Comparison of ENCODE assay signal across 8 mouse cellular contexts in the genomic region with DNA sequence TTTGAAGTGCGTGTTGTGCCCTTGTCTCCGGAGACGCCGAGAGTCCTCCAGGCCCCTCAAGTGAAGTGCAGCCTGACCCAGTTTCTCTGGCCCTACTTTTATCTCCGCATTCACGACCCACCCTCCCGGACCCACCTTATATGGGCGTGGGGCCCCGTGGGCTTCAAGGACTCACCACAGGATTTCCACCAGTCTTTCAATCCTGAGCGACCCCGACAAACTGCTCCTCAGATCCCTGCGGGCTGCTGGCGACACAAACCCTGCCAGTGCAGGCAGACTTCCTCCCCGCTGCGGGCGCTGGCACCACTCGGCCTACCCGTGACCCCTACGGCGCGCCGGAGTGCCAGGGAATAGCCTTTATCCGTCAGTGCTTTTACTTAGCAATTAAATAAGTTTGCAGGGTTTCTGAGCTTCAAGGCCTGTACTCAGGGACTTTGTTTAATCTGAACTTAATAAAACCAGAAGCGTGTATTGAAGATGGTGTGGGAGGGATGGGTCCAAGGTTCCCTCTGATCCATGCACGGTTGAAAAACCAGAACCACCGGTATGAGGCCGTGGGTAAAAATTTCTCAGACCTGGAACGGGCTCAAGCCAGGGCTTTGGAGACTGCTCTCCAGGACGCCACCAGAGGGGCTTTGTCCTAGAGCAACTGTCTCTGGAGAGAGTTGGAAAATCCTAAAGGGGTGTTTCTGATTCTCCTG. TPM values are rescaled to one million over a fixed set of nuclear protein-coding genes. Genes with fewer than 3 reads are reported as not detected.
A peak's percentile ranks its signal among the peaks of the same experiment; 100 is the strongest.
DNase-seq lines count a peak whose midpoint lies in the region; ATAC-seq lines count a peak whose summit lies in the region.

A gene (minus strand): TSS at position 568 of the 701 bp plus-strand sequence.

- 8% methylated on average over 29 of the region's 29 CpGs for WGBS in forebrain, embryonic 14.5 days

- H3K9me3 ChIP-seq in forebrain, embryonic 14.5 days (replicated peaks; ENCODE audit: control insufficient read depth, low read length), result no peaks in the 10 kb centered on the region

- peak; percentile 0; the same call in 1 of the 2 replicates for ATAC-seq in forebrain, embryonic 14.5 days
- ATAC-seq in hematopoietic stem cell, adult 5-6 weeks (replicated peaks in 1 of 2; ENCODE audit: insufficient read depth in 1 of 2, low FRiP score in 2 of 2, low TSS enrichment in 1 of 2, low read depth in 1 of 2, poor library complexity in 2 of 2, severe bottlenecking in 2 of 2), result 0 out of 4 replicates have a peak, but pooled peaks of 1 of the 2 experiments have one; percentile 2

- H3K27me3 ChIP-seq in forebrain, embryonic 14.5 days (replicated peaks; ENCODE audit: control insufficient read depth, insufficient read depth, low read length), result peaks cover 20% of the 10 kb centered on the region

- H3K4me2 ChIP-seq in forebrain, embryonic 14.5 days (ENCODE audit: low read length), result peak within 1 kb of the TSS; percentile 87

- H3K9ac ChIP-seq in forebrain, embryonic 14.5 days (ENCODE audit: low read length), result peak within 1 kb of the TSS; percentile 76

- H3K4me1 ChIP-seq in forebrain, embryonic 14.5 days (ENCODE audit: control insufficient read depth, insufficient read depth, low read length), result peaks cover 40% of the 10 kb centered on the region

- peak within 1 kb of the TSS; percentile 71 for H3K4me3 ChIP-seq in forebrain, embryonic 14.5 days (ENCODE audit: low read depth, low read length)

- H3K27ac ChIP-seq in forebrain, embryonic 14.5 days (ENCODE audit: low read depth, low read length), result peak within 1 kb of the TSS; percentile 91

- H3K36me3 ChIP-seq in forebrain, embryonic 14.5 days (ENCODE audit: control insufficient read depth, insufficient read depth, low read length), result peaks cover 14% of the 10 kb centered on the region

- peak in 1 of 2 experiments; percentile 49 for DNase-seq in layer of hippocampus, adult 18-20 months (ENCODE audit: low spot score in 2 of 2)
- DNase-seq in layer of hippocampus, adult 9-10 months (ENCODE audit: low spot score), result no peak
- peak; percentile 70 for DNase-seq in adrenal gland, postnatal 25 days
- peak; percentile 36 for DNase-seq in forebrain, embryonic 14.5 days (ENCODE audit: low spot score)
- no peak for DNase-seq in layer of hippocampus, postnatal 14 days (ENCODE audit: low spot score in 2 of 2)
- DNase-seq in lung, postnatal 36 days, result peak; percentile 73
- DNase-seq in thymus, postnatal 0 days (ENCODE audit: low spot score), result peak; percentile 68

RNA-seq across cellular contexts. Expression of the gene that starts here (rescaled TPM):
- 10 to 100 TPM; 47.9 to 49.3 TPM for total RNA-seq in layer of hippocampus, adult 18-20 months (2021)
- 56.9 and 61.1 TPM in 2 replicates for total RNA-seq in adrenal gland, postnatal 25 days (2021)
- polyA plus RNA-seq in forebrain, embryonic 14.5 days (2014; fragmentation: Nextera tagmentation; extraction: Ambion mirVana), result 23.8 and 24.6 TPM in 2 replicates
- 23.2 and 27.6 TPM in 2 replicates for total RNA-seq in hematopoietic stem cell, adult 5-6 weeks (2017)
- total RNA-seq in layer of hippocampus, postnatal 14 days (2021), result 10 to 100 TPM; 36.6 to 42.2 TPM
- polyA plus RNA-seq in thymus, postnatal 0 days (2015; fragmentation: Nextera tagmentation; extraction: Ambion mirVana), result 38.4 and 45.5 TPM in 2 replicates

Comparison
In these comparisons a context has a peak if more than half of its experiments do, and no peak if none do; other contexts are left out.
1. DNase-seq: peak in adrenal gland, postnatal 25 days (single experiment), forebrain, embryonic 14.5 days (single experiment), lung, postnatal 36 days (single experiment) and thymus, postnatal 0 days (single experiment); none in layer of hippocampus, adult 9-10 months (single experiment) and layer of hippocampus, postnatal 14 days (0 of 2).